Mouse (Mus musculus) small intestine, adult 2 months (tissue): Measurements from ENCODE around the gene Gm15737.

Source experiments
- CTCF ChIP-seq: fragments of 200-500 bp; IDR thresholded peaks from 2 replicates; pipeline ENCODE4 v1.5.1; 2012; ENCODE audit warnings: low read depth, mild to moderate bottlenecking, control low read depth, inconsistent platforms, low read length, moderate library complexity, mixed read lengths; ENCODE audit not compliant: insufficient replicate concordance, insufficient read length; ENCODE audit errors: extremely low read depth
- POLR2A ChIP-seq: fragments of 200-500 bp; IDR thresholded peaks from 2 replicates; pipeline ENCODE4 v1.6.1; 2012; ENCODE audit warnings: low read depth, mild to moderate bottlenecking, control low read depth, inconsistent platforms, low read length, moderate library complexity

DNA sequence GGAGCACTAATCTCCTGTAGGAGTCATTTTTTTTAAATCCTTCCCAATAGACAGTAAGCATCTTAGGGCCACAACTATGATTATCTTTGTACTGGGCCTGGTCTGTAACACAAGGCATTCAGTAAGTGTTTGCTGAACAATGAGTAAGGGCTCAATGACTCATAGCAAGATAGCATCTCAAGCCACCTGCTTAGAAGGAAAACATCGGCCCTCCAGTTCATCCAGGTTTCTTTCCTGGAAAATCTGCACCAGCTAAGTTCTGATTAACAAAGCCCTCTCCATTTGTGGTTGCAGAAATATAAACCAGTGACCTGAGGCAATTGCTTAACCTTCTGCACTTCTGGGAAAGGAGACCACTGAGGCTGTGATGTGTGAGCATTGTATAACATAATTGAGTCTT is 34.9 kb downstream of the Gm15737 start:
- TF ChIP-seq POLR2A: no peak
- TF ChIP-seq CTCF: no peak
